Mouse (Mus musculus): ENCODE measurements around the gene 1700001C19Rik. TPM values are rescaled to one million over a fixed set of nuclear protein-coding genes. Genes with fewer than 3 reads are reported as not detected.

The 1700001C19Rik gene
- total and polyA plus RNA-seq, 3 experiments, result 0.76 TPM; not detected in 2

- intact Hi-C loops (cut with DNase I), result no loop called here
- TF ChIP-seq CTCF (IDR thresholded peaks at IDR 0.05) (no peak), POLR2A (IDR thresholded peaks at IDR 0.05; ENCODE audit: insufficient read depth, low read depth, low read length) (no peak), EP300 (IDR thresholded peaks at IDR 0.05; ENCODE audit: insufficient read depth, low read depth, low read length) (no peak)
- Histone ChIP-seq H3K79me2 (replicated peaks; ENCODE audit: control insufficient read depth, insufficient read depth, low read length) (no peaks in the 10 kb centered on the region), H3K9ac (ENCODE audit: low read depth, low read length) (no peak overlapping the region), H3K4me3 (no peak overlapping the region), H3K36me3 (ENCODE audit: control insufficient read depth, insufficient read depth, low read length) (no peaks in the 10 kb centered on the region), H3K27ac (no peak overlapping the region), H3K27me3 (ENCODE audit: control insufficient read depth, insufficient read depth, low read length) (no peaks in the 10 kb centered on the region), H3K4me1 (ENCODE audit: control insufficient read depth, insufficient read depth, low read length) (no peaks in the 10 kb centered on the region)
- DNase-seq, result no peak
- 83% methylated on average over 3 of the region's 3 CpGs for WGBS
Observed at GRCm38 (mm10) chr17:47442271-47442670, 5.1 kb upstream of the 1700001C19Rik start.

- no peak overlapping the region for H3K4me3 ChIP-seq
- 76% methylated on average over 19 of the region's 19 CpGs for WGBS
- H3K36me3 ChIP-seq (ENCODE audit: control insufficient read depth, insufficient read depth, low read length), result no peaks in the 10 kb centered on the region
- H3K79me2 ChIP-seq (replicated peaks; ENCODE audit: control insufficient read depth, insufficient read depth, low read length), result no peaks in the 10 kb centered on the region
- peaks cover 2% of the 10 kb centered on the region for H3K27me3 ChIP-seq (ENCODE audit: control insufficient read depth, insufficient read depth, low read length)
- H3K9ac ChIP-seq (ENCODE audit: low read depth, low read length), result no peak overlapping the region
- H3K4me1 ChIP-seq (ENCODE audit: control insufficient read depth, insufficient read depth, low read length), result no peaks in the 10 kb centered on the region
- intact Hi-C loops (cut with DNase I), result no loop called here
- H3K27ac ChIP-seq, result no peak overlapping the region
- no peak for DNase-seq
- no peak for TF ChIP-seq EP300 (IDR thresholded peaks at IDR 0.05; ENCODE audit: insufficient read depth, low read depth, low read length)
- no peak for TF ChIP-seq CTCF (IDR thresholded peaks at IDR 0.05)
- TF ChIP-seq POLR2A (IDR thresholded peaks at IDR 0.05; ENCODE audit: insufficient read depth, low read depth, low read length), result no peak
Observed at GRCm38 (mm10) chr17:47441296-47442051, 4.3 kb upstream of the 1700001C19Rik start.

GRCm38 (mm10) chr17:47440359-47440890 is 3.2 kb upstream of the 1700001C19Rik start:
- 54% methylated on average over 9 of the region's 9 CpGs for WGBS
- no peak for DNase-seq
- intact Hi-C loops (cut with DNase I), result no loop called here
- no peak overlapping the region for H3K27ac ChIP-seq
- no peaks in the 10 kb centered on the region for H3K4me1 ChIP-seq (ENCODE audit: control insufficient read depth, insufficient read depth, low read length)
- peaks cover 2% of the 10 kb centered on the region for H3K27me3 ChIP-seq (ENCODE audit: control insufficient read depth, insufficient read depth, low read length)
- H3K4me3 ChIP-seq, result no peak overlapping the region
- H3K36me3 ChIP-seq (ENCODE audit: control insufficient read depth, insufficient read depth, low read length), result no peaks in the 10 kb centered on the region
- H3K9ac ChIP-seq (ENCODE audit: low read depth, low read length), result no peak overlapping the region
- no peak for TF ChIP-seq CTCF (IDR thresholded peaks at IDR 0.05)
- TF ChIP-seq EP300 (IDR thresholded peaks at IDR 0.05; ENCODE audit: insufficient read depth, low read depth, low read length), result no peak
- TF ChIP-seq POLR2A (IDR thresholded peaks at IDR 0.05; ENCODE audit: insufficient read depth, low read depth, low read length), result no peak
- H3K79me2 ChIP-seq (replicated peaks; ENCODE audit: control insufficient read depth, insufficient read depth, low read length), result no peaks in the 10 kb centered on the region

GRCm38 (mm10) chr17:47439396-47440028 is 2.3 kb upstream of the 1700001C19Rik start:
- Histone ChIP-seq H3K9ac (ENCODE audit: low read depth, low read length) (no peak overlapping the region), H3K4me1 (ENCODE audit: control insufficient read depth, insufficient read depth, low read length) (no peaks in the 10 kb centered on the region), H3K4me3 (no peak overlapping the region), H3K27me3 (ENCODE audit: control insufficient read depth, insufficient read depth, low read length) (peaks cover 2% of the 10 kb centered on the region), H3K27ac (no peak overlapping the region), H3K79me2 (replicated peaks; ENCODE audit: control insufficient read depth, insufficient read depth, low read length) (no peaks in the 10 kb centered on the region), H3K36me3 (ENCODE audit: control insufficient read depth, insufficient read depth, low read length) (no peaks in the 10 kb centered on the region)
- no peak for DNase-seq
- intact Hi-C loops (cut with DNase I), result no loop called here
- no peak for TF ChIP-seq CTCF (IDR thresholded peaks at IDR 0.05)
- TF ChIP-seq EP300 (IDR thresholded peaks at IDR 0.05; ENCODE audit: insufficient read depth, low read depth, low read length), result no peak
- TF ChIP-seq POLR2A (IDR thresholded peaks at IDR 0.05; ENCODE audit: insufficient read depth, low read depth, low read length), result no peak
- 53% methylated on average over 9 of the region's 9 CpGs for WGBS

DNA sequence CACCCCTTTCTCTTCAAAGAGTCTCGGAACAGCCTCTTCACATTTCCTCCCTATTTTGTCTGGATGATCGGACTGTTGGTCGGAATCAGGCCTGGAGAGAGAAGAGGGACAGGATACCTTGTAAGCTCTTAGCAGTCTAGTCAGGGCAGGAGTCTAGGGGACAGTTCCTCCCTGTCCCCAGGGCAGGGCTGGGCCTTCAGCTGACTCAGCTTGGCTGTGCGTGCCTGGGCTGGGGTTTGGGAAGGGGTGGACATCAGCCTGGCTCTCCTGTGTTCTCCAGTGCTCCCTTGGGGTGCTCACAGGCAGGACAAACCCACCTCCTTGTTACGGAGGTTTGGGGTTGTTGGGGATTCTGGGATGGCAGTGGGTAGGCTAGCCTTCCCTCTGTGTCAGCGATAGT is 1.4 kb upstream of the 1700001C19Rik start:
- Histone ChIP-seq H3K9ac (ENCODE audit: low read depth, low read length) (no peak overlapping the region), H3K27ac (no peak overlapping the region), H3K27me3 (ENCODE audit: control insufficient read depth, insufficient read depth, low read length) (peaks cover 2% of the 10 kb centered on the region), H3K4me3 (no peak overlapping the region), H3K36me3 (ENCODE audit: control insufficient read depth, insufficient read depth, low read length) (no peaks in the 10 kb centered on the region), H3K4me1 (ENCODE audit: control insufficient read depth, insufficient read depth, low read length) (no peaks in the 10 kb centered on the region), H3K79me2 (replicated peaks; ENCODE audit: control insufficient read depth, insufficient read depth, low read length) (no peaks in the 10 kb centered on the region)
- 83% methylated on average over 6 of the region's 6 CpGs for WGBS
- DNase-seq, result no peak
- TF ChIP-seq CTCF (IDR thresholded peaks at IDR 0.05) (no peak), EP300 (IDR thresholded peaks at IDR 0.05; ENCODE audit: insufficient read depth, low read depth, low read length) (no peak), POLR2A (IDR thresholded peaks at IDR 0.05; ENCODE audit: insufficient read depth, low read depth, low read length) (no peak)
- intact Hi-C loops (cut with DNase I), result no loop called here

All from heart, adult 2 months (tissue).